Mouse (Mus musculus): ENCODE measurements around the gene Arl14. TPM values are rescaled to one million over a fixed set of nuclear protein-coding genes. Genes with fewer than 3 reads are reported as not detected.

Gene Arl14
- total RNA-seq, 4 experiments from 2014 or later: not detected

Other genes with a start within 250 kb of the Arl14 start
- 10 to 100 TPM; 22.7 to 40.6 (median 30.2) TPM for gene Ift80, start 217.8 kb upstream of the Arl14 start, total RNA-seq (2022)
- gene Smc4, start 217.7 kb upstream of the Arl14 start, total RNA-seq (2022): 10 to 100 TPM; 26.5 to 33.6 (median 29.2) TPM
- gene Trim59, start 177.7 kb upstream of the Arl14 start, total RNA-seq (2022): 1 to 10 TPM; 4.4 to 5.8 (median 5.1) TPM
- 10 to 100 TPM; 53.4 to 79.9 (median 67.1) TPM for gene Kpna4, start 95.3 kb upstream of the Arl14 start, total RNA-seq (2022)
- gene Ppm1l, start 94.4 kb downstream of the Arl14 start, total RNA-seq (2022): 10 to 100 TPM; 15.4 to 22.2 (median 19.6) TPM